ENCODE assay signal across 21 mouse cellular contexts in genomic region chr2:134800226-134800625, GRCm38 (mm10). TPM values are rescaled to one million over a fixed set of nuclear protein-coding genes. Genes with fewer than 3 reads are reported as not detected.
DNase-seq lines count a peak whose midpoint lies in the region; ATAC-seq and TF ChIP-seq lines count a peak whose summit lies in the region.
"Had no signal": no experiment of that assay in that cellular context is flagged by ENCODE, and none has a peak within 500 bp of the region (broad histone marks: within the 10 kb centered on the region; RNA-seq: fewer than 3 reads in every experiment).

No protein-coding gene starts in this region.

- H3K36me3 ChIP-seq in heart, embryonic 11.5 days (ENCODE audit: control insufficient read depth, insufficient read depth, low read length), result no peaks in the 10 kb centered on the region
- no peaks in the 10 kb centered on the region for H3K36me3 ChIP-seq in lung, embryonic 14.5 days (ENCODE audit: insufficient read depth)
- H3K36me3 ChIP-seq: hindbrain, embryonic 10.5 days; intestine, embryonic 15.5 days; limb, embryonic 12.5 days; liver, embryonic 12.5 days; stomach, embryonic 15.5 days had no signal

- H3K4me2 ChIP-seq in heart, embryonic 11.5 days, result no peak overlapping the region
- no peak overlapping the region for H3K4me2 ChIP-seq in lung, embryonic 14.5 days
- H3K4me2 ChIP-seq: intestine, embryonic 15.5 days; limb, embryonic 12.5 days; liver, embryonic 12.5 days; stomach, embryonic 15.5 days had no signal

- H3K9ac ChIP-seq in heart, embryonic 11.5 days (ENCODE audit: low read depth, low read length), result no peak overlapping the region
- H3K9ac ChIP-seq in lung, embryonic 14.5 days, result no peak overlapping the region
- H3K9ac ChIP-seq: forebrain, postnatal 0 days; intestine, embryonic 15.5 days; limb, embryonic 12.5 days; liver, embryonic 12.5 days; stomach, embryonic 15.5 days had no signal

- no peak overlapping the region for H3K4me3 ChIP-seq in heart, embryonic 11.5 days (ENCODE audit: low read depth, low read length)
- no peak overlapping the region for H3K4me3 ChIP-seq in lung, embryonic 14.5 days (ENCODE audit: low read depth, low read length)
- H3K4me3 ChIP-seq in lung, adult 2 months (replicated peaks; ENCODE audit: extremely low read depth, low read depth, low read length), result no peak overlapping the region
- no peak overlapping the region for H3K4me3 ChIP-seq in embryonic fibroblast, embryonic 13.5 days (ENCODE audit: insufficient read depth, low read length)
- H3K4me3 ChIP-seq: hindbrain, embryonic 10.5 days; intestine, embryonic 15.5 days; limb, embryonic 12.5 days; liver, embryonic 12.5 days; stomach, embryonic 15.5 days had no signal

- no peak overlapping the region for H3K27ac ChIP-seq in heart, embryonic 11.5 days (ENCODE audit: low read depth, low read length)
- H3K27ac ChIP-seq in lung, embryonic 14.5 days (ENCODE audit: low read depth), result no peak overlapping the region
- peak overlapping the region; percentile 26 for H3K27ac ChIP-seq in embryonic fibroblast, embryonic 13.5 days (ENCODE audit: insufficient read depth, low read length)
- H3K27ac ChIP-seq: hindbrain, embryonic 10.5 days; intestine, embryonic 15.5 days; limb, embryonic 12.5 days; liver, embryonic 12.5 days; macrophage; stomach, embryonic 15.5 days had no signal

- no peaks in the 10 kb centered on the region for H3K9me3 ChIP-seq in heart, embryonic 11.5 days (replicated peaks; ENCODE audit: control insufficient read depth, low read length)
- no peaks in the 10 kb centered on the region for H3K9me3 ChIP-seq in lung, embryonic 14.5 days (ENCODE audit: low read depth, low read length)
- H3K9me3 ChIP-seq: hindbrain, embryonic 10.5 days; intestine, embryonic 15.5 days; limb, embryonic 12.5 days; liver, embryonic 12.5 days; stomach, embryonic 15.5 days had no signal

- no peak for ATAC-seq in heart, embryonic 11.5 days (replicated peaks; ENCODE audit: insufficient number of reproducible peaks, low FRiP score, low TSS enrichment)
- peak; percentile 24; the same call in 1 of the 2 replicates for ATAC-seq in lung, embryonic 14.5 days (ENCODE audit: insufficient read depth)
- ATAC-seq: forebrain, postnatal 0 days; hindbrain, embryonic 16.5 days; intestine, embryonic 15.5 days; liver, embryonic 12.5 days; midbrain, embryonic 16.5 days had no signal

- no peak for TF ChIP-seq CTCF in lung, embryonic 14.5 days (IDR thresholded peaks at IDR 0.05; ENCODE audit: low read depth)
- TF ChIP-seq CTCF in lung, adult 2 months (IDR thresholded peaks at IDR 0.05; ENCODE audit: insufficient read depth, low read length), result no peak
- TF ChIP-seq CTCF in embryonic fibroblast, embryonic 13.5 days (IDR thresholded peaks at IDR 0.05; ENCODE audit: borderline replicate concordance, insufficient read depth, low read length), result no peak

- WGBS in heart, embryonic 11.5 days (ENCODE audit: insufficient replicate concordance), result 46% methylated on average over 1 of the region's 1 CpGs
- 18% methylated on average over 1 of the region's 1 CpGs for WGBS in lung, embryonic 14.5 days
- 14% methylated on average over 1 of the region's 1 CpGs for WGBS in lung, adult 2 months

- peak; percentile 46 to 72 for DNase-seq in adrenal gland, adult (ENCODE audit: inconsistent age in 2 of 2, low spot score in 1 of 2)
- no peak for DNase-seq in adrenal gland, adult 18-20 months (ENCODE audit: low spot score in 2 of 2)
- DNase-seq in heart, postnatal 10 days, result peak; percentile 8 to 18
- peak; percentile 59 for DNase-seq in lung, embryonic 14.5 days
- no peak for DNase-seq in lung, adult 2 months
- no peak for DNase-seq in cerebellum, adult 11 months
- DNase-seq: cerebellum, adult 18-20 months; forebrain, postnatal 0 days; gastrocnemius, postnatal 25 days; right cerebral cortex, adult 18-20 months; thymus, postnatal 25 days had no signal

- no peaks in the 10 kb centered on the region for H3K27me3 ChIP-seq in heart, embryonic 11.5 days (ENCODE audit: control insufficient read depth, insufficient read depth, low read length)
- no peaks in the 10 kb centered on the region for H3K27me3 ChIP-seq in lung, embryonic 14.5 days (ENCODE audit: insufficient read depth, low read length)
- H3K27me3 ChIP-seq: intestine, embryonic 15.5 days; limb, embryonic 12.5 days; liver, embryonic 12.5 days; stomach, embryonic 15.5 days had no signal

- H3K4me1 ChIP-seq in heart, embryonic 11.5 days (ENCODE audit: control insufficient read depth, insufficient read depth, low read length), result no peaks in the 10 kb centered on the region
- H3K4me1 ChIP-seq in lung, embryonic 14.5 days (ENCODE audit: insufficient read depth), result peaks cover 5% of the 10 kb centered on the region
- H3K4me1 ChIP-seq in lung, adult 2 months (ENCODE audit: control insufficient read depth, insufficient read depth, low read length), result peaks cover 2% of the 10 kb centered on the region; the same call in 1 of the 2 replicates
- peaks cover 8% of the 10 kb centered on the region; the same call in 1 of the 2 replicates for H3K4me1 ChIP-seq in embryonic fibroblast, embryonic 13.5 days (ENCODE audit: control insufficient read depth, insufficient read depth, low read length)
- H3K4me1 ChIP-seq: hindbrain, embryonic 10.5 days; intestine, embryonic 15.5 days; limb, embryonic 12.5 days; liver, embryonic 12.5 days; stomach, embryonic 15.5 days had no signal

- TF ChIP-seq POLR2A in lung, adult 2 months (IDR thresholded peaks at IDR 0.05; ENCODE audit: borderline replicate concordance, extremely low read depth, low read depth, low read length), result no peak
- no peak for TF ChIP-seq POLR2A in embryonic fibroblast, embryonic 13.5 days (IDR thresholded peaks at IDR 0.05; ENCODE audit: low read depth, low read length)

- intact Hi-C loops in heart, postnatal 10 days (cut with DNase I), result no loop called here

RNA-seq across cellular contexts. Expression of gene Plcb1, which starts 14.4 kb away (rescaled TPM):
- 10 to 100 TPM; 51.4 to 88.0 TPM for total RNA-seq in adrenal gland, adult 18-20 months (2021)
- 1 to 10 TPM; 8.5 to 9.3 TPM for total RNA-seq in heart, postnatal 10 days (2021)
- 7.2 and 9.6 TPM in 2 replicates for polyA plus RNA-seq in heart, embryonic 11.5 days (2014; fragmentation: Nextera tagmentation; extraction: Ambion mirVana)
- polyA plus RNA-seq in lung, embryonic 14.5 days (2014; fragmentation: Nextera tagmentation; extraction: Ambion mirVana), result 21.5 and 26.9 TPM in 2 replicates
- 6.0 and 6.2 TPM in 2 replicates for polyA plus RNA-seq in lung, adult 2 months (2012; rRNA removed)
- 2.8 and 6.4 TPM in 2 replicates for polyA plus RNA-seq in embryonic fibroblast, embryonic 13.5 days (2011; ENCODE audit: insufficient read length, low read depth, missing spikeins)

Comparison
In these comparisons a context has a peak if more than half of its experiments do, and no peak if none do; other contexts are left out.
1. DNase-seq: peak in adrenal gland, adult (2 of 2), heart, postnatal 10 days (2 of 2) and lung, embryonic 14.5 days (single experiment); none in adrenal gland, adult 18-20 months (0 of 2), lung, adult 2 months (single experiment) and cerebellum, adult 11 months (single experiment).